Mouse (Mus musculus) ES-Bruce4 (cell line): Measurements from ENCODE around the gene Myo18b. TPM values are rescaled to one million over a fixed set of nuclear protein-coding genes. Genes with fewer than 3 reads are reported as not detected.

ENCODE experiments used
- H3K27ac ChIP-seq: 2 replicates; pipeline ENCODE4 v1.5.1; 2012; ENCODE audit warnings: low read length, inconsistent platforms; ENCODE audit not compliant: insufficient read depth
- H3K27me3 ChIP-seq: 2 replicates; pipeline ENCODE4 v1.6.1; 2012; ENCODE audit warnings: mild to moderate bottlenecking, low read length, inconsistent platforms; ENCODE audit not compliant: control insufficient read depth, poor library complexity, insufficient read depth, severe bottlenecking
- H3K36me3 ChIP-seq: 2 replicates; pipeline ENCODE4 v1.6.1; 2012; ENCODE audit warnings: inconsistent platforms, mild to moderate bottlenecking, low read length, moderate library complexity; ENCODE audit not compliant: control insufficient read depth, poor library complexity, insufficient read depth, severe bottlenecking
- H3K4me1 ChIP-seq: one replicate; pipeline ENCODE4 v1.8.1; 2011; ENCODE audit warnings: low read length; ENCODE audit not compliant: control insufficient read depth, insufficient read depth
- H3K4me3 ChIP-seq: 2 replicates; pipeline ENCODE4 v1.5.1; 2011; ENCODE audit warnings: low read depth, mild to moderate bottlenecking, low read length
- H3K9ac ChIP-seq: 2 replicates; pipeline ENCODE4 v1.6.1; 2012; ENCODE audit warnings: low read depth, mild to moderate bottlenecking, inconsistent platforms; ENCODE audit not compliant: poor library complexity, severe bottlenecking
- H3K9me3 ChIP-seq: replicated peaks from 2 replicates; pipeline ENCODE4 v1.6.1; 2012; ENCODE audit warnings: mild to moderate bottlenecking, low read length, inconsistent platforms; ENCODE audit not compliant: control insufficient read depth, poor library complexity, insufficient read depth, severe bottlenecking
- CTCF ChIP-seq: IDR thresholded peaks from one replicate; pipeline ENCODE4 v1.8.1; 2011; ENCODE audit warnings: low read depth, low read length
- EP300 ChIP-seq: IDR thresholded peaks from 2 replicates; pipeline ENCODE4 v1.6.1; 2011; ENCODE audit warnings: low read depth, low read length; ENCODE audit not compliant: insufficient read depth
- POLR2A ChIP-seq: IDR thresholded peaks from one replicate; pipeline ENCODE4 v1.8.1; 2011; ENCODE audit warnings: low read length; ENCODE audit not compliant: insufficient read depth
- polyA plus RNA-seq: library from polyadenylated mRNA; stranded (reverse); fragments of >200 nt; gene quantifications from 2 replicates; pipeline ENCODE4 v1.2.4, GENCODE M21; 2011; ENCODE audit warnings: low read depth; ENCODE audit not compliant: missing spikeins, insufficient read depth, insufficient read length

Gene Myo18b
- polyA plus RNA-seq, 1 experiment, result 0.69 TPM

- no peak overlapping the region for H3K4me3 ChIP-seq
Measured at GRCm38 (mm10) chr5:112695254-112695711, 200.9 kb downstream of the Myo18b start.

GRCm38 (mm10) chr5:112693286-112693849 lies 202.8 kb downstream of the Myo18b start:
- TF ChIP-seq EP300, result no peak
- TF ChIP-seq CTCF, result no peak
- TF ChIP-seq POLR2A, result no peak
- H3K27me3 ChIP-seq, result no peaks in the 10 kb centered on the region
- no peak overlapping the region for H3K4me3 ChIP-seq
- no peaks in the 10 kb centered on the region for H3K4me1 ChIP-seq
- H3K9ac ChIP-seq, result no peak overlapping the region
- H3K9me3 ChIP-seq, result no peaks in the 10 kb centered on the region
- no peak overlapping the region for H3K27ac ChIP-seq
- H3K36me3 ChIP-seq, result no peaks in the 10 kb centered on the region

More at GRCm38 (mm10) chr5:112695254-112695711, 200.9 kb downstream of the Myo18b start:
- no peak overlapping the region for H3K27ac ChIP-seq
- H3K4me1 ChIP-seq, result no peaks in the 10 kb centered on the region
- no peak overlapping the region for H3K9ac ChIP-seq
- no peaks in the 10 kb centered on the region for H3K9me3 ChIP-seq
- H3K36me3 ChIP-seq, result no peaks in the 10 kb centered on the region
- TF ChIP-seq POLR2A (no peak), EP300 (no peak)
- H3K27me3 ChIP-seq, result no peaks in the 10 kb centered on the region

- H3K4me3 ChIP-seq, result no peak overlapping the region
- H3K9ac ChIP-seq, result no peak overlapping the region
- H3K9me3 ChIP-seq, result no peaks in the 10 kb centered on the region
- H3K36me3 ChIP-seq, result no peaks in the 10 kb centered on the region
- no peak for TF ChIP-seq POLR2A
- TF ChIP-seq CTCF, result no peak
- TF ChIP-seq EP300, result no peak
- no peaks in the 10 kb centered on the region for H3K4me1 ChIP-seq
- no peak overlapping the region for H3K27ac ChIP-seq
- no peaks in the 10 kb centered on the region for H3K27me3 ChIP-seq
Measured at GRCm38 (mm10) chr5:112687100-112687818, 208.9 kb downstream of the Myo18b start.

GRCm38 (mm10) chr5:112686309-112687099 lies 209.7 kb downstream of the Myo18b start:
- Histone ChIP-seq H3K9ac (no peak overlapping the region), H3K4me3 (no peak overlapping the region), H3K27me3 (no peaks in the 10 kb centered on the region), H3K27ac (no peak overlapping the region), H3K9me3 (no peaks in the 10 kb centered on the region), H3K4me1 (no peaks in the 10 kb centered on the region), H3K36me3 (no peaks in the 10 kb centered on the region)
- TF ChIP-seq EP300 (no peak), POLR2A (no peak), CTCF (no peak)

- Histone ChIP-seq H3K36me3 (no peaks in the 10 kb centered on the region), H3K27ac (no peak overlapping the region), H3K27me3 (no peaks in the 10 kb centered on the region), H3K4me1 (no peaks in the 10 kb centered on the region), H3K4me3 (no peak overlapping the region), H3K9me3 (no peaks in the 10 kb centered on the region; the same call in 1 of the 2 replicates), H3K9ac (no peak overlapping the region)
- no peak for TF ChIP-seq EP300
- no peak for TF ChIP-seq CTCF
- no peak for TF ChIP-seq POLR2A
Measured at GRCm38 (mm10) chr5:112679251-112679650, 216.9 kb downstream of the Myo18b start.

GRCm38 (mm10) chr5:112678153-112678552 lies 218.0 kb downstream of the Myo18b start:
- Histone ChIP-seq H3K4me1 (no peaks in the 10 kb centered on the region), H3K9ac (no peak overlapping the region), H3K36me3 (no peaks in the 10 kb centered on the region), H3K27me3 (no peaks in the 10 kb centered on the region), H3K9me3 (no peaks in the 10 kb centered on the region; the same call in 1 of the 2 replicates), H3K27ac (no peak overlapping the region), H3K4me3 (no peak overlapping the region)
- TF ChIP-seq EP300 (no peak), CTCF (no peak), POLR2A (no peak)
